Mouse (Mus musculus): ENCODE results near the gene Klk10.

DNA sequence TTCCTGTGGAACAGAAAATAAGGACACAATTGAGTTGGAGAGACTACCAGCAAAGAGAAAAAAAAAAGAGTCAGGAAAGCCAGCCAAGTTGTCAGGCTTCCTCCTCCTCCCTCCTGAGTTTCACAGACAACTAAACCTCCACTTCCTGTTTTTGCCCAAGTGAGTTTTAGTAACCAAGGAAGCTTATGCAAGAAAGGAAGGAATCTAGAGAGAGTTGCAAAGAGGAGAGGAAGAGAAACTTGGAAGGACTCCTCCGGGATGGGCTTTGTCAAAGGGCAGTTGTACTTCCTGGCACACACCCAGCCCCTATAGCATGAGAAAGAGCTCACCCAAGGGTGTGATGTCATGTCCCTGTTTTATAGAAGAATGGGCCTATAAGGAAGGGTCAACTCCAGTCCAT is 33.0 kb upstream of the Klk10 start:
- TF ChIP-seq GATA1 (IDR thresholded peaks at IDR 0.05; ENCODE audit: borderline replicate concordance, low read length) (no peak), FLI1 (IDR thresholded peaks at IDR 0.05; ENCODE audit: low read length) (no peak)

Data from megakaryocyte, embryonic 14.5 days (primary cell).